Mouse (Mus musculus) T-cell, adult 66 days (primary cell): Measurements from ENCODE around the gene Pappa. TPM values are rescaled to one million over a fixed set of nuclear protein-coding genes. Genes with fewer than 3 reads are reported as not detected.

Source experiments
- total RNA-seq, 2 experiments: library from RNA; stranded (reverse); gene quantifications; 3 replicates in 1 of 2; 4 replicates in 1 of 2; pipeline ENCODE4 v1.2.4; 2023

Gene Pappa
- total RNA-seq: not detected

GRCm38 (mm10) chr4:65123741-65124224 lies at the start of gene Pappa:
TSS of gene Pappa (plus strand) at chr4:65124174.

